ENCODE assay signal across 8 mouse cellular contexts in genomic region chr8:71486136-71486529, GRCm38 (mm10). TPM values are rescaled to one million over a fixed set of nuclear protein-coding genes. Genes with fewer than 3 reads are reported as not detected.
DNase-seq lines count a peak whose midpoint lies in the region; ATAC-seq lines count a peak whose summit lies in the region.

No protein-coding gene starts in this region.

- peaks cover 20% of the 10 kb centered on the region for H3K36me3 ChIP-seq in heart, embryonic 10.5 days
- peaks cover 33% of the 10 kb centered on the region for H3K36me3 ChIP-seq in forebrain, embryonic 15.5 days
- no peaks in the 10 kb centered on the region; the same call in 1 of the 2 replicates for H3K36me3 ChIP-seq in liver, embryonic 16.5 days (ENCODE audit: control insufficient read depth, insufficient read depth)

- DNase-seq in heart, embryonic 10.5 days (ENCODE audit: low spot score), result no peak
- DNase-seq in heart, postnatal 4 days, result no peak
- peak; percentile 41 for DNase-seq in 416B (ENCODE audit: low read depth)
- DNase-seq in urinary bladder, postnatal 10 days (ENCODE audit: low spot score), result no peak
- no peak for DNase-seq in adrenal gland, postnatal 10 days

- no peak for ATAC-seq in forebrain, embryonic 15.5 days (replicated peaks)
- ATAC-seq in liver, embryonic 16.5 days (ENCODE audit: low read depth), result no peak
- no peak for ATAC-seq in megakaryocyte-erythroid progenitor cell, adult 5-6 weeks (replicated peaks; ENCODE audit: low FRiP score, low TSS enrichment, poor library complexity, severe bottlenecking)

- H3K4me3 ChIP-seq in heart, embryonic 10.5 days, result peak overlapping the region; percentile 75
- peak overlapping the region; percentile 97 for H3K4me3 ChIP-seq in forebrain, embryonic 15.5 days
- H3K4me3 ChIP-seq in liver, embryonic 16.5 days (ENCODE audit: low read depth, low read length), result no peak overlapping the region; the same call in 1 of the 2 replicates

- no peaks in the 10 kb centered on the region for H3K9me3 ChIP-seq in heart, embryonic 10.5 days
- H3K9me3 ChIP-seq in forebrain, embryonic 15.5 days, result no peaks in the 10 kb centered on the region
- H3K9me3 ChIP-seq in liver, embryonic 16.5 days (replicated peaks; ENCODE audit: control insufficient read depth, low read length), result no peaks in the 10 kb centered on the region

- H3K4me1 ChIP-seq in heart, embryonic 10.5 days, result peaks cover 37% of the 10 kb centered on the region
- H3K4me1 ChIP-seq in forebrain, embryonic 15.5 days, result peaks cover 75% of the 10 kb centered on the region
- peaks cover 23% of the 10 kb centered on the region for H3K4me1 ChIP-seq in liver, embryonic 16.5 days (ENCODE audit: control insufficient read depth, low read depth, low read length)

- H3K27ac ChIP-seq in heart, embryonic 10.5 days, result peak overlapping the region; percentile 92
- peak overlapping the region; percentile 91 for H3K27ac ChIP-seq in forebrain, embryonic 15.5 days (replicated peaks)
- no peak overlapping the region for H3K27ac ChIP-seq in liver, embryonic 16.5 days (ENCODE audit: low read length)

- peaks cover 34% of the 10 kb centered on the region for H3K27me3 ChIP-seq in heart, embryonic 10.5 days (ENCODE audit: insufficient read depth, poor library complexity, severe bottlenecking)
- H3K27me3 ChIP-seq in forebrain, embryonic 15.5 days, result no peaks in the 10 kb centered on the region
- H3K27me3 ChIP-seq in liver, embryonic 16.5 days (ENCODE audit: control insufficient read depth, insufficient read depth, low read depth, low read length), result no peaks in the 10 kb centered on the region

- H3K4me2 ChIP-seq in forebrain, embryonic 15.5 days (replicated peaks), result peak overlapping the region; percentile 75
- peak overlapping the region; percentile 86 for H3K4me2 ChIP-seq in liver, embryonic 16.5 days (ENCODE audit: low read depth, low read length)

- H3K9ac ChIP-seq in forebrain, embryonic 15.5 days (replicated peaks), result peak overlapping the region; percentile 99
- no peak overlapping the region for H3K9ac ChIP-seq in liver, embryonic 16.5 days (ENCODE audit: low read depth, low read length)

- WGBS in heart, embryonic 10.5 days, result 30% methylated on average over 7 of the region's 7 CpGs
- 9% methylated on average over 7 of the region's 7 CpGs for WGBS in forebrain, embryonic 15.5 days
- WGBS in liver, embryonic 16.5 days (ENCODE audit: insufficient replicate concordance), result 21% methylated on average over 7 of the region's 7 CpGs

RNA-seq across cellular contexts. Expression of gene Ano8, which starts 0.4 kb away (rescaled TPM):
- polyA plus RNA-seq in heart, embryonic 10.5 days (2016; fragmentation: Nextera tagmentation; extraction: Ambion mirVana), result 0.73 and 2.7 TPM in 2 replicates
- total RNA-seq in heart, postnatal 4 days (2021), result 10 to 100 TPM; 13.5 to 15.4 TPM
- polyA plus RNA-seq in forebrain, embryonic 15.5 days (2015; fragmentation: Nextera tagmentation; extraction: Ambion mirVana), result 9.4 and 9.8 TPM in 2 replicates
- polyA plus RNA-seq in liver, embryonic 16.5 days (2015; fragmentation: Nextera tagmentation; extraction: Ambion mirVana), result 0.07 and 0.14 TPM in 2 replicates
- total RNA-seq in adrenal gland, postnatal 10 days (2021), result 10 to 100 TPM; 14.1 to 21.4 TPM
- 2.4 and 4.5 TPM in 2 replicates for total RNA-seq in megakaryocyte-erythroid progenitor cell, adult 5-6 weeks (2014; fragmentation: Nextera tagmentation)
- total RNA-seq in megakaryocyte-erythroid progenitor cell, adult 5-6 weeks (2017), result 2.3 and 3.4 TPM in 2 replicates

RNA-seq across cellular contexts. Expression of gene Gtpbp3, which starts 1.8 kb away (rescaled TPM):
- 13.2 and 14.7 TPM in 2 replicates for polyA plus RNA-seq in heart, embryonic 10.5 days (2016; fragmentation: Nextera tagmentation; extraction: Ambion mirVana)
- 10 to 100 TPM; 17.8 to 20.1 TPM for total RNA-seq in heart, postnatal 4 days (2021)
- 12.2 and 13.7 TPM in 2 replicates for polyA plus RNA-seq in forebrain, embryonic 15.5 days (2015; fragmentation: Nextera tagmentation; extraction: Ambion mirVana)
- 5.3 and 5.4 TPM in 2 replicates for polyA plus RNA-seq in liver, embryonic 16.5 days (2015; fragmentation: Nextera tagmentation; extraction: Ambion mirVana)
- 10 to 100 TPM; 18.5 to 29.5 TPM for total RNA-seq in adrenal gland, postnatal 10 days (2021)
- total RNA-seq in megakaryocyte-erythroid progenitor cell, adult 5-6 weeks (2014; fragmentation: Nextera tagmentation), result 15.1 and 20.3 TPM in 2 replicates
- total RNA-seq in megakaryocyte-erythroid progenitor cell, adult 5-6 weeks (2017), result 18.7 and 32.1 TPM in 2 replicates

RNA-seq across cellular contexts. Expression of gene Dda1, which starts 17.1 kb away (rescaled TPM):
- 107 and 128 TPM in 2 replicates for polyA plus RNA-seq in heart, embryonic 10.5 days (2016; fragmentation: Nextera tagmentation; extraction: Ambion mirVana)
- total RNA-seq in heart, postnatal 4 days (2021), result 10 to 100 TPM; 42.0 to 46.2 TPM
- 222 and 240 TPM in 2 replicates for polyA plus RNA-seq in forebrain, embryonic 15.5 days (2015; fragmentation: Nextera tagmentation; extraction: Ambion mirVana)
- polyA plus RNA-seq in liver, embryonic 16.5 days (2015; fragmentation: Nextera tagmentation; extraction: Ambion mirVana), result 32.1 and 32.8 TPM in 2 replicates
- total RNA-seq in adrenal gland, postnatal 10 days (2021), result 10 to 100 TPM; 46.1 to 48.5 TPM
- 31.4 and 47.5 TPM in 2 replicates for total RNA-seq in megakaryocyte-erythroid progenitor cell, adult 5-6 weeks (2014; fragmentation: Nextera tagmentation)
- 13.3 and 19.6 TPM in 2 replicates for total RNA-seq in megakaryocyte-erythroid progenitor cell, adult 5-6 weeks (2017)

RNA-seq across cellular contexts. Expression of gene Mrpl34, which starts 21.4 kb away (rescaled TPM):
- polyA plus RNA-seq in heart, embryonic 10.5 days (2016; fragmentation: Nextera tagmentation; extraction: Ambion mirVana), result 172 and 181 TPM in 2 replicates
- total RNA-seq in heart, postnatal 4 days (2021), result 100 to 1,000 TPM in 1 of 2 experiments, 10 to 100 TPM in 1; 96.0 to 107 TPM
- polyA plus RNA-seq in forebrain, embryonic 15.5 days (2015; fragmentation: Nextera tagmentation; extraction: Ambion mirVana), result 189 and 199 TPM in 2 replicates
- 87.3 and 88.6 TPM in 2 replicates for polyA plus RNA-seq in liver, embryonic 16.5 days (2015; fragmentation: Nextera tagmentation; extraction: Ambion mirVana)
- 100 to 1,000 TPM; 141 to 156 TPM for total RNA-seq in adrenal gland, postnatal 10 days (2021)
- total RNA-seq in megakaryocyte-erythroid progenitor cell, adult 5-6 weeks (2014; fragmentation: Nextera tagmentation), result 82.3 and 120 TPM in 2 replicates
- 46.7 and 63.4 TPM in 2 replicates for total RNA-seq in megakaryocyte-erythroid progenitor cell, adult 5-6 weeks (2017)

RNA-seq across cellular contexts. Expression of gene Abhd8, which starts 22.7 kb away (rescaled TPM):
- polyA plus RNA-seq in heart, embryonic 10.5 days (2016; fragmentation: Nextera tagmentation; extraction: Ambion mirVana), result 34.5 and 41.5 TPM in 2 replicates
- 10 to 100 TPM; 37.7 to 39.3 TPM for total RNA-seq in heart, postnatal 4 days (2021)
- polyA plus RNA-seq in forebrain, embryonic 15.5 days (2015; fragmentation: Nextera tagmentation; extraction: Ambion mirVana), result 139 and 140 TPM in 2 replicates
- 5.0 and 5.7 TPM in 2 replicates for polyA plus RNA-seq in liver, embryonic 16.5 days (2015; fragmentation: Nextera tagmentation; extraction: Ambion mirVana)
- 10 to 100 TPM; 38.8 to 47.5 TPM for total RNA-seq in adrenal gland, postnatal 10 days (2021)
- total RNA-seq in megakaryocyte-erythroid progenitor cell, adult 5-6 weeks (2014; fragmentation: Nextera tagmentation), result 5.3 and 7.1 TPM in 2 replicates
- 4.7 and 6.3 TPM in 2 replicates for total RNA-seq in megakaryocyte-erythroid progenitor cell, adult 5-6 weeks (2017)
